Mouse (Mus musculus) effector memory CD4-positive, alpha-beta T cell, adult 7 months (primary cell): ENCODE data around the gene Lce1e. TPM values are rescaled to one million over a fixed set of nuclear protein-coding genes. Genes with fewer than 3 reads are reported as not detected.

Experiments used
- polyA plus RNA-seq: library from polyadenylated mRNA; unstranded; fragments of 100-300 nt; shearing (Covaris generic); gene quantifications from one replicate; pipeline ENCODE4 v1.2.1, GENCODE M21; 2017

The Lce1e gene
- polyA plus RNA-seq = not detected

DNA sequence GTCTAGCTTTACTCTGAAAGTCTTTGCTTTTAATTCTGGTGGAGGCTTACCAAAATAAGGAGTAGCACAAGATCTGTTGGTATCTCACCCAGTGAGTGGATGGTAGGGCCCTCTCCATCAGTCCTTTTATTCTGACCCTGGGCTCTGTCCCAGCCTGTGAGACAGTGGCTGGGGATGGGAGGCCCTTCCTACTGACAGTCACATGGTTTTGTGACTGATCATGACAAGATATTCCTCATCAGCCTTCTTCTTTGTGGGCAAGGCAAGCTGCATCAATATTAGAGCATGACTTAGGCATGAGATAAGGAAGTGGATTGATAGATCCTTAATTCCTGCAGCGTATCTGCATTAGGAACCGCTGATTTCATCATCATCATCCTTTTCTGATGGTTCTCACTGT lies at the start of gene Lce1e:
TSS of gene Lce1e (minus strand) at position 101 of the 400 bp plus-strand sequence.

DNA sequence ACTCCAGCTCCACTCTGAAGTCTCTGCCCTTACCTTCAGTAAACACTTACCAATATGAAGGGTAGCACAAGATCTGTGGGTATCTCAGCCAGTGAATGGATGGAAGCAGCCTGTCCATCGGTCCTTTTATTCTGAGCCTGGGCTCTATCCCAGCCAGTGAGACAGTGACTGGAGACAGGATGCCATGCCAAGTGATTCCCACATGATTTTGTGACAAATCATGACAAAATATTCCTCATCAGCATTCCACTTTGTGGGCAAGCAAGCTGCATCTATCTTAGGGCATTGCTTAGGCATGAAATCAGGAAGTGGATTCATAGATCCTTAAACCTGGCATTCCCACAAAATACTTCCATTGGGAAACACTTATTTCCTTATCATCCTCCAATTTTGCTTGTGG lies 43.4 kb upstream of the Lce1e start, which contains the start of gene Lce1g:
TSS of gene Lce1g (minus strand) at position 101 of the 400 bp plus-strand sequence.

DNA sequence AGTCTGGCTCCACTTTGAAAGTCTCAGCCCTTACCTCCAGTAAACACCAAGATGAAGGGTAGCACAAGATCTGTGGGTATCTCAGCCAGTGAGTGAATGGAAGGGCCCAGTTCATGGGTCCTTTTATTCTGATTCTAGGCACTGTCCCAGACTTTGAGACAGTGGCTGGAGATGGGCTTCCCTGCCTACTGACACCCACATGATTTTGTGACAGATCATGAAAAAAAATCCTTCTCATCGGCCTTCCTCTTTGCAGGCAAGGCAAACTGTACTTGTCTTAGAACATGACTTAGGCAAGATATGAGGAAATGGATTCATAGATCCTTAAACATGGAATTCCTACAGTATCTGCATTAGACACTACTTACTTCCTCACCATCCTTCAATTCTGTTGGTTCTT lies 30.1 kb upstream of the Lce1e start, which contains the start of gene Gm38119:
TSS of gene Gm38119 (minus strand) at position 101 of the 400 bp plus-strand sequence.

DNA sequence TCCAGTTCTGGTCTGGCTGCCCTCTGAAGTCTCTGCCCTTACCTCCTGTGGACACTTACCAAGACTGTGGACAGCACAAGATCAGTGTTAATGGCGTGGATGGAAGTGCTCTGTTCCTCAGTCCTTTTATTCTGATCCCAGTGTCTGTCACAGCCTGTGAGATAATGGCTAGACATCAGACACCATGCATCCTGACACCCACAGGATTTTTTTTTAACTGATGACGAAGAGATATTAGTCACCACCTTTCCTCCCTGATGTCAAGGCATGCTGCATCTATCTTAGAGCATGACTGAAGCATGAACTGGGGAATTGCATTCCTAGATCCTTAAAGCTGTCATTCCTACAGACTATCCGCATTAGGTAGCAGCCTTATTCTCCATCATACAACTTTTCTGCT lies 11.4 kb upstream of the Lce1e start, which contains the start of gene Lce1f:
TSS of gene Lce1f (minus strand) at position 101 of the 400 bp plus-strand sequence.

DNA sequence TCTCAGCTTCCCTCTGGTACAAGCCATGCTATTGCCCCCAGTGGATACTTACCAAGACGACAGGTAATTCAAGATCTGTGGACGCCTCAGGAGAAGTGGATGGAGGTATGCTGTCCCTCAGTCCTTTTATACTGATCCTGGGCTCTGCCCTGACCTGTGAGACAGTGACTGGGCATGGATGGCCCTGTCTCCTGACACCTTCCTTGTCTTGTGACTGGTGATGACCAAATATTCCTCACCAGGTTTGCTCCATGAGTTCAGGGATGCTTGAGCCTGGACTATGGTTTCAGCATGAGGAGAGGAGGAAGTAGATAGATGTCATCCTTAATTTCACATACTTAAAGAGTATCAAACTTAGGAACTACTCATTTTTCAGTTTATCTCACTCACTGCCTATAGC lies 21.8 kb downstream of the Lce1e start, which contains the start of gene Lce1d:
TSS of gene Lce1d (minus strand) at position 101 of the 400 bp plus-strand sequence.

DNA sequence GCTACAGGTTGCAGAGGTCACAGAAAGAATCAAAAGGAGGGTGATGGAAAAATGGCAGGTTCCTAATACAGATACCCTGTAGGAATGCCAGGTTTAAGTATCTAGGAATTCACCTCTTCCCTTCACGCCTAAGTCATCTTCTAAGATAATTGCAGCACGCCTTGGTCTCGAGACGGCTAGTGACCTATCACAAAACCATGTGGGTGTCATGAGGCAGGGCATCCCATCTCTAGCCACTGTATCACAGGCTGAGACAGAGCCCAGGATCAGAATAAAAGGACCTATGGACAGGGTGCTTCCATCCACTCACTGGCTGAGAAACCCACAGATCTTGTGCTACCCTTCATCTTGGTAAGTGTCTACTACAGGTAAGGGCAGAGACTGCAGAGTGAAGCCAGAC lies 29.9 kb downstream of the Lce1e start, which contains the start of gene Lce1c:
TSS of gene Lce1c (plus strand) at position 301 of the 400 bp plus-strand sequence.

DNA sequence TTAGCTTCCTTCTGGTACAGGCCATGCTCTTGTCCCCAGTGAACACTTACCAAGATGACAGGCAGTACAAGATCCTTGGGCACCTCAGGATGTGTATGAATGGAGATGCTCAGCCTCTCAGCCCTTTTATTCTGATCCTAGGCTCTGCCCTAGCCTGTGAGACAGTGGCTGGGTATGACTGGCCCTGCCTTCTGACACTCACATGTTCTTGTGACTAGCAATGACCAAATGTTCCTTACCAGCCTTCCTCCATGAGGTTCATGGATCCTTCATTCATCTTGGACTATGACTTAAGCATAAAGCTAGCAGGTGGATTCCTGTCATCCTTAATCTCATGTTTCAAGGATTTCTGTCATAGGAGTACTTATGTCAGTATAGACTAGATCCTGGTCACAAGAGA lies 38.7 kb downstream of the Lce1e start, which contains the start of gene Lce1a2:
TSS of gene Lce1a2 (minus strand) at position 101 of the 400 bp plus-strand sequence.

Other genes starting within 250 kb of the Lce1e start
- not detected for gene Sprr1a, start 223.2 kb downstream of the Lce1e start, polyA plus RNA-seq
- gene Sprr4, start 208.6 kb downstream of the Lce1e start, polyA plus RNA-seq = not detected
- not detected for gene 2310046K23Rik, start 174.6 kb downstream of the Lce1e start, polyA plus RNA-seq
- gene Ivl, start 135.3 kb downstream of the Lce1e start, polyA plus RNA-seq = not detected
- not detected for gene Smcp, start 120.1 kb downstream of the Lce1e start, polyA plus RNA-seq
- gene 2210017I01Rik, start 101.6 kb downstream of the Lce1e start, polyA plus RNA-seq = not detected
- not detected for gene Lce6a, start 87.4 kb downstream of the Lce1e start, polyA plus RNA-seq
- gene Lce1a1, start 60.8 kb downstream of the Lce1e start, polyA plus RNA-seq = not detected
- not detected for gene Lce1b, start 52.1 kb downstream of the Lce1e start, polyA plus RNA-seq
- gene Lce1a2, start 38.8 kb downstream of the Lce1e start, polyA plus RNA-seq = not detected
- not detected for gene Lce1c, start 29.8 kb downstream of the Lce1e start, polyA plus RNA-seq
- not detected for gene Lce1d, start 21.9 kb downstream of the Lce1e start, polyA plus RNA-seq
- gene Lce1f, start 11.3 kb upstream of the Lce1e start, polyA plus RNA-seq = not detected
- gene Gm38119, start 30.0 kb upstream of the Lce1e start, polyA plus RNA-seq = not detected
- not detected for gene Lce1g, start 43.3 kb upstream of the Lce1e start, polyA plus RNA-seq
- not detected for gene Lce1h, start 56.0 kb upstream of the Lce1e start, polyA plus RNA-seq
- gene Lce1i, start 69.8 kb upstream of the Lce1e start, polyA plus RNA-seq = not detected
- not detected for gene Lce1j, start 81.4 kb upstream of the Lce1e start, polyA plus RNA-seq
- gene Lce1k, start 98.8 kb upstream of the Lce1e start, polyA plus RNA-seq = not detected
- gene Kprp, start 118.2 kb upstream of the Lce1e start, polyA plus RNA-seq = not detected
- gene Lce1l, start 142.2 kb upstream of the Lce1e start, polyA plus RNA-seq = not detected
- gene 2310050C09Rik, start 161.1 kb upstream of the Lce1e start, polyA plus RNA-seq = not detected
- gene Lce3a, start 217.2 kb upstream of the Lce1e start, polyA plus RNA-seq = not detected
- gene Lce3b, start 223.9 kb upstream of the Lce1e start, polyA plus RNA-seq = not detected
- gene Lce3c, start 235.4 kb upstream of the Lce1e start, polyA plus RNA-seq = not detected
- not detected for gene Lce3d, start 248.3 kb upstream of the Lce1e start, polyA plus RNA-seq